Mouse (Mus musculus): ENCODE measurements around the gene Uchl4. TPM values are rescaled to one million over a fixed set of nuclear protein-coding genes. Genes with fewer than 3 reads are reported as not detected.

The Uchl4 gene
- total and polyA plus RNA-seq, 2 experiments from 2014 or later, result 1.8 TPM; not detected in 1

DNA sequence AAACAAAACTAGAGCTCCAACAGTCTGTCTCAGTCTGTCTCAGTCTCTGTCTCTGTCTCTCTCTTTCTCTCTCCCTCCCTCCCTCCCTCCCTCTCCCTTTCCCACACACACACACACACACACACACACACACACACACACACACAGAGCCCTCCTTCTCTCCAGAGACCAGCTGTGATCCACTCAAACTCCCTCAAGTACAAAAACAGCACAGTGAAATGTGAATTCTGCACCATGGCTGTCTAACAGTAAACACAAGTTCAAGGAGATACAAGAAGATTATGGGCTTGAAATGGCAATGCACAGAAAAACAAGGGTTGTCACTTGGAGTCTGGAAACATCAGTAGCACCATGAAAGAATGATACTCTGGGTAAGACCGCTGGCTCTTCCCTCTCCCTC lies 15.7 kb upstream of the Uchl4 start:
- no peak for TF ChIP-seq CTCF (IDR thresholded peaks at IDR 0.05; ENCODE audit: low read depth)
- H3K9ac ChIP-seq, result no peak overlapping the region
- no peaks in the 10 kb centered on the region for H3K27me3 ChIP-seq (ENCODE audit: insufficient read depth, low read length)
- H3K36me3 ChIP-seq (ENCODE audit: insufficient read depth), result no peaks in the 10 kb centered on the region
- 27% methylated on average over 1 of the region's 1 CpGs for WGBS
- no peak for DNase-seq
- H3K27ac ChIP-seq (ENCODE audit: low read depth, low read length), result no peak overlapping the region
- no peak overlapping the region for H3K4me2 ChIP-seq (ENCODE audit: low read depth)
- no peak for ATAC-seq
- no peak overlapping the region for H3K4me3 ChIP-seq (ENCODE audit: low read depth, low read length)
- no peaks in the 10 kb centered on the region for H3K9me3 ChIP-seq (ENCODE audit: low read length)
- H3K4me1 ChIP-seq (ENCODE audit: insufficient read depth), result no peaks in the 10 kb centered on the region

DNA sequence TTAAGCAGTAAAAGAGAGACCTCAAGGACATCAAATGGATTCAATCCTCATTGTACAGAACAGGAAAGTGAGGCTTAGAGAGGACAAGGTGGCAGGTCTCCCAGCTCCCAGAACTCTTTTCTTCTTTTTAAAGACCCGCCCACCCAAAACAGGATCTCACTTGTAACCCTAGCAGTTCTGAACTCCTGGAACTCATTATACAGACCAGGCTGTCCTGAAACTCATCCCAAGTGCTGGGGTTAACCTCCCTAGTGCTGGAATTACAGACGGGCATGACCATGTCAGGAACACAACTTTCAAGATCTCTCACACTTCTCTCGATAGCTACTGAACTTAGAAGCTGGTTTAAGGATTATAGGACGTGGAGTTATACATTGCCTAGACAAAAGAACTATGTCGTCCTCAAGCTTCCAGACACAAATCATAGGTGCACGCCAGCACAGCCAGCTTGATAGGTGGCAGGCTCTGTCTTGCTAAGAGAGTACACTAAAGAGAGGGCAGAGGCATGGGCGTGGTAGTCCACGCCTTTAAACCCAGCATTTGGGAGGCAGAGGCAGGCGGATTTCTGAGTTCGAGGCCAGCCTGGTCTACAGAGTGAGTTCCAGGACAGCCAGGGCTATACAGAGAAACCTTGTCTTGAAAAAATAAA lies 15.1 kb upstream of the Uchl4 start:
- H3K36me3 ChIP-seq (ENCODE audit: insufficient read depth), result no peaks in the 10 kb centered on the region
- ATAC-seq, result no peak
- no peak overlapping the region for H3K4me3 ChIP-seq (ENCODE audit: low read depth, low read length)
- 84% methylated on average over 10 of the region's 10 CpGs for WGBS
- no peaks in the 10 kb centered on the region for H3K9me3 ChIP-seq (ENCODE audit: low read length)
- no peak overlapping the region for H3K9ac ChIP-seq
- no peak overlapping the region for H3K27ac ChIP-seq (ENCODE audit: low read depth, low read length)
- H3K27me3 ChIP-seq (ENCODE audit: insufficient read depth, low read length), result no peaks in the 10 kb centered on the region
- TF ChIP-seq CTCF (IDR thresholded peaks at IDR 0.05; ENCODE audit: low read depth), result no peak
- no peak for DNase-seq
- H3K4me2 ChIP-seq (ENCODE audit: low read depth), result no peak overlapping the region
- H3K4me1 ChIP-seq (ENCODE audit: insufficient read depth), result no peaks in the 10 kb centered on the region

DNA sequence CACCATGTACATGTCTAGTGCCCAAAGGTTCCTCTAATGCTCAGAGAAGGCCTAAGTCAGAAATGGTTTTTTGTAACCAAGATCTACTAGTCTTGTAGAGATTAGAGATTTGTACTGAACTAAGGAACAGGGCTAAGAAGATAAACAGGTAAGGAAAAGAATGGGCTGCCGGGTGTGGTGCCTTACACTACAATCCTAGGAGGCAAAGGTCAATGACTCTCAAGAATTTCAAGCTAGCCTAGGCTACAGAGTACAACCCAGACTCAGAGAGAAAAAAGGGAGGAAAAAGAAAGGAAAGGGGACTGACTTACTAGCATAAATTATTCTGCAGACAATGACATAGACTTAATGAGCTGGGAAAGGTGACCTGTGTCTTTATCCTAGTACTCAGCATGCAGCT lies 14.4 kb upstream of the Uchl4 start:
- WGBS, result 67% methylated on average over 1 of the region's 1 CpGs

DNA sequence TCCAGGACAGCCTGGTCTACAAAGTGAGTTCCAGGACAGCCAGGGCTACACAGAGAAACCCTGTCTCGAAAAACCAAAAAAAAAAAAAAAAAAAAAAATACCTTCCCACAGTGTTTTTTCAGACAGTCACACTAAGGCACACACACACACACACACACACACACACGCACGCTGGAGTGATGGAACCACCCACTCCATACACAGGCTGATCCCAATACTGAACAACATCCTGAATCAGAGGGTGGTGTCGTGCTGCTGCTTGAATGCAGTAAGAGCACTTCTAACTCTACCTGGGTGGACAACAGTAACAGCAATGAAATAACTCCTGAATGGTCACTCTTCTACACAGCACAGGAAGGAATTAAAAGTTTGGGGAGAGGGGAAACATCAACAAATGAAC lies 13.5 kb upstream of the Uchl4 start:
- H3K27me3 ChIP-seq (ENCODE audit: insufficient read depth, low read length), result no peaks in the 10 kb centered on the region
- H3K27ac ChIP-seq (ENCODE audit: low read depth, low read length), result no peak overlapping the region
- H3K4me2 ChIP-seq (ENCODE audit: low read depth), result no peak overlapping the region
- no peaks in the 10 kb centered on the region for H3K4me1 ChIP-seq (ENCODE audit: insufficient read depth)
- no peak for TF ChIP-seq CTCF (IDR thresholded peaks at IDR 0.05; ENCODE audit: low read depth)
- 86% methylated on average over 3 of the region's 4 CpGs for WGBS
- H3K9me3 ChIP-seq (ENCODE audit: low read length), result no peaks in the 10 kb centered on the region
- H3K9ac ChIP-seq, result no peak overlapping the region
- DNase-seq, result no peak
- H3K4me3 ChIP-seq (ENCODE audit: low read depth, low read length), result no peak overlapping the region
- no peak for ATAC-seq
- no peaks in the 10 kb centered on the region for H3K36me3 ChIP-seq (ENCODE audit: insufficient read depth)

More for the DNA sequence above, 14.4 kb upstream of the Uchl4 start:
- ATAC-seq (no peak), DNase-seq (no peak)
- no peaks in the 10 kb centered on the region for H3K4me1 ChIP-seq (ENCODE audit: insufficient read depth)
- H3K27ac ChIP-seq (ENCODE audit: low read depth, low read length), result no peak overlapping the region
- H3K36me3 ChIP-seq (ENCODE audit: insufficient read depth), result no peaks in the 10 kb centered on the region
- no peaks in the 10 kb centered on the region for H3K27me3 ChIP-seq (ENCODE audit: insufficient read depth, low read length)
- H3K4me2 ChIP-seq (ENCODE audit: low read depth), result no peak overlapping the region
- no peaks in the 10 kb centered on the region for H3K9me3 ChIP-seq (ENCODE audit: low read length)
- no peak for TF ChIP-seq CTCF (IDR thresholded peaks at IDR 0.05; ENCODE audit: low read depth)
- no peak overlapping the region for H3K9ac ChIP-seq
- no peak overlapping the region for H3K4me3 ChIP-seq (ENCODE audit: low read depth, low read length)

DNA sequence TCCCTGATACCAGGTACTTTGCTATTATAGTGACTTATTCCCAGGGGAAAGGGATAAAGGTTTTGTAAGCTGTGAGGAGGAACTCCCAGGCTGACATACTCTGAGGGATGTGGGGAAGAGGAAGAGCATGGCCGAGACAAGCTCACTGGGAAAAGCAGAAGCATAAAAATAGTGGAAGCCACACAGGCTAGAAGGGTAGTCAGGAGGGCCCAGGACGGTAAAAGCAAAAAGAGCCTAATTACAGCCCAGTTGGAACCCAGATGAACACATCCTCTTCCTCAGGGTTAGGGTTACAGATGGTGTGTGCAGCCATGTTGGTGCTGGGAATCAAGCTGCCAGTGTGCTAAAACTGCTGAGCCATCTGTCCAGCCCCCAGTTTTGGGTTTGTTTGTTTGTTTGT lies 12.9 kb upstream of the Uchl4 start:
- no peak for TF ChIP-seq CTCF (IDR thresholded peaks at IDR 0.05; ENCODE audit: low read depth)
- Histone ChIP-seq H3K4me3 (ENCODE audit: low read depth, low read length) (no peak overlapping the region), H3K27ac (ENCODE audit: low read depth, low read length) (no peak overlapping the region), H3K9me3 (ENCODE audit: low read length) (no peaks in the 10 kb centered on the region), H3K9ac (no peak overlapping the region), H3K4me1 (ENCODE audit: insufficient read depth) (no peaks in the 10 kb centered on the region), H3K27me3 (ENCODE audit: insufficient read depth, low read length) (no peaks in the 10 kb centered on the region), H3K4me2 (ENCODE audit: low read depth) (no peak overlapping the region), H3K36me3 (ENCODE audit: insufficient read depth) (no peaks in the 10 kb centered on the region)
- DNase-seq (no peak), ATAC-seq (no peak)
- whole genome bisulfite sequencing, result 65% methylated on average over 2 of the region's 2 CpGs

DNA sequence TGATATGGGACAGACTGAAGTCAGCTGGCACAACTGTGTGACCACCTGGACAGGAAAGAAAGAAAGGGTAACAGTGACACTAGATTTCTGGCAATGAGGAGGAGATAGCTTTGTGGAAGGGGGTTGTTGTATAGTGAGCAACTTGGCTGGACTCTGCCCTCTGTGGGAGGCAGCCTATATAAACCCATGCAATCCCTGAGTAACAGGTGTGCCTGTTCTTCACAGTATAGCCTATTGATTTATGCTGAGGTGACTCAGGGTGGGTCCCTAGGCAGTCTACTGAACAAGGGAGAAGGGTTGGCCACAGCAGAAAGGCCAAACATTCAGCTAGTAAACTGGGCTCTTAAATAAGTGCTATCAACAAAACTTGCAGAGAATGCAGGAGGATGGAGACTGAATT lies 9.2 kb upstream of the Uchl4 start:
- Histone ChIP-seq H3K4me2 (ENCODE audit: low read depth) (no peak overlapping the region), H3K27ac (ENCODE audit: low read depth, low read length) (no peak overlapping the region), H3K27me3 (ENCODE audit: insufficient read depth, low read length) (no peaks in the 10 kb centered on the region), H3K9me3 (ENCODE audit: low read length) (no peaks in the 10 kb centered on the region), H3K4me3 (ENCODE audit: low read depth, low read length) (no peak overlapping the region), H3K9ac (no peak overlapping the region), H3K4me1 (ENCODE audit: insufficient read depth) (no peaks in the 10 kb centered on the region), H3K36me3 (ENCODE audit: insufficient read depth) (no peaks in the 10 kb centered on the region)
- ATAC-seq (no peak), DNase-seq (no peak)
- TF ChIP-seq CTCF (IDR thresholded peaks at IDR 0.05; ENCODE audit: low read depth), result no peak

DNA sequence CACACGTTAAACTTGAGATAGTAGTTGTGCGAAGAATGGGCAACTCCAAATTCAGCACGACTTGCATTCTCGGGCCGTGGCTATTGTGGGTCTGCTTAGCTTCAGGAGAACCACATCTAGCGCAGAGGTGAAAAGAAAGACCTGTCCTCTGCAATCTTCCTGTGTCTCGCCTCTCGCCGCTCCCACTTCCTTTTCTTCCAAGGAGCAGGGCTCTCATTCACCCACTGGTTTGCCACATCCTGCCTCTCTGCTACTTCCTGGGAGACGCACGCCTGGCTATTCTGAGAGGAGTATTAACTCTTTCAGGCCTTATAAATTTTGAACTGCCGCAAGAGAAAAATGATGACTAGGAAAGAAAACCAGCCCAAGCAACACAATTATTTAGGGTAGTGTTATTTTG lies 7.3 kb upstream of the Uchl4 start:
- Histone ChIP-seq H3K4me2 (ENCODE audit: low read depth) (no peak overlapping the region), H3K27ac (ENCODE audit: low read depth, low read length) (no peak overlapping the region), H3K9me3 (ENCODE audit: low read length) (no peaks in the 10 kb centered on the region), H3K9ac (no peak overlapping the region), H3K27me3 (ENCODE audit: insufficient read depth, low read length) (no peaks in the 10 kb centered on the region), H3K4me1 (ENCODE audit: insufficient read depth) (peaks cover 4% of the 10 kb centered on the region), H3K36me3 (ENCODE audit: insufficient read depth) (no peaks in the 10 kb centered on the region), H3K4me3 (ENCODE audit: low read depth, low read length) (no peak overlapping the region)
- ATAC-seq (no peak), DNase-seq (no peak)
- TF ChIP-seq CTCF (IDR thresholded peaks at IDR 0.05; ENCODE audit: low read depth), result no peak
- 84% methylated on average over 12 of the region's 12 CpGs for WGBS
